Mouse (Mus musculus) cortical plate, adult 2 months (tissue): ENCODE measurements at regions not wholly inside any gene's neighbourhood (a gene's known extent, or its start where the extent isn't known, plus 50 kb on each side); places are given as distances from the start of the nearest gene placed in this dataset.

Experiments used
- CTCF ChIP-seq: fragments of 200-500 bp; IDR thresholded peaks from 2 replicates; pipeline ENCODE4 v1.5.1; 2011; ENCODE audit warnings: mild to moderate bottlenecking, control low read depth, low read length; ENCODE audit not compliant: insufficient read depth; ENCODE audit errors: extremely low read depth
- POLR2A ChIP-seq: fragments of 200-500 bp; IDR thresholded peaks from 2 replicates; pipeline ENCODE4 v1.6.1; 2011; ENCODE audit warnings: mild to moderate bottlenecking, low read length, control low read depth; ENCODE audit not compliant: insufficient read depth; ENCODE audit errors: extremely low read depth

DNA sequence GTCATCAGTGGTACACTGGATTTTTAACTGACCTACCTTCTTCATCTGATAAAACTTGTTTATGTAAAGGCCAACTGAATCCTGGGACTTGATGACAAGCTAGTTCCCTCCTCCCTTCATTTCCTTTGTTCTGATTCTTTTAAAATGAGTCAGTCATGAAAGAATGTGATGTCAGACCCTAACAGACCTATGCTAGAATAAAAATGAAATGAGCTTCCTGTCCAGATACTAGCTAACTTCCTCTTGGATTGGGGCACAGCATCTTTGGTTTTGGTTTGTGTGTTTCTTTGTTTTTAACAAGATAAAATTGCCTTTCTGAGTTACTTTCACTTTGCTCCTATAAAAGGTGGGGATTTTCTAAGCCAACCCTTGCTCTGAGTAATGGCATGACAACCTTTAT is 225.2 kb upstream of the Ngly1 start:
- TF ChIP-seq CTCF (no peak), POLR2A (no peak)
